Mouse (Mus musculus) stomach, postnatal 0 days (tissue): ENCODE data around the gene Enox1. TPM values are rescaled to one million over a fixed set of nuclear protein-coding genes. Genes with fewer than 3 reads are reported as not detected.

Experiments
- ATAC-seq: fragments of 200-750 bp; cut with Nextera tagmentation; 2 replicates; pipeline ENCODE4 v1.8.0; 2017; ENCODE audit not compliant: low FRiP score, low TSS enrichment
- DNase-seq: peaks from one replicate; pipeline ENCODE4 v3.0.0-alpha.2; 2016; ENCODE audit warnings: low spot score
- H3K27ac ChIP-seq: fragments of 300-500 bp; sonication (generic); replicated peaks from 2 replicates; pipeline ENCODE4 v1.5.1; 2014; ENCODE audit warnings: mild to moderate bottlenecking, control low read depth
- H3K27me3 ChIP-seq: fragments of 300-500 bp; sonication (generic); 2 replicates; pipeline ENCODE4 v1.6.1; 2014; ENCODE audit warnings: low read length; ENCODE audit not compliant: control insufficient read depth, insufficient read depth
- H3K36me3 ChIP-seq: fragments of 300-500 bp; sonication (generic); 2 replicates; pipeline ENCODE4 v1.6.1; 2014; ENCODE audit warnings: low read length, mixed read lengths; ENCODE audit not compliant: control insufficient read depth, insufficient read depth
- H3K4me1 ChIP-seq: fragments of 300-500 bp; sonication (generic); replicated peaks from 2 replicates; pipeline ENCODE4 v1.6.1; 2014; ENCODE audit warnings: antibody characterized with exemption; ENCODE audit not compliant: control insufficient read depth, insufficient read depth
- H3K4me2 ChIP-seq: fragments of 300-500 bp; sonication (generic); replicated peaks from 2 replicates; pipeline ENCODE4 v1.6.1; 2014; ENCODE audit warnings: low read depth, mild to moderate bottlenecking, control low read depth, moderate library complexity
- H3K4me3 ChIP-seq: fragments of 300-500 bp; sonication (generic); 2 replicates; pipeline ENCODE4 v1.5.1; 2014; ENCODE audit warnings: low read depth, low read length, control low read depth
- H3K9ac ChIP-seq: fragments of 300-500 bp; sonication (generic); 2 replicates; pipeline ENCODE4 v1.6.1; 2014; ENCODE audit warnings: mild to moderate bottlenecking, low read length, control low read depth, mixed read lengths
- H3K9me3 ChIP-seq: fragments of 300-500 bp; sonication (generic); 2 replicates; pipeline ENCODE4 v1.6.1; 2016; ENCODE audit warnings: low read length; ENCODE audit not compliant: control insufficient read depth
- CTCF ChIP-seq: IDR thresholded peaks from 2 replicates; pipeline ENCODE4 v1.5.1; 2016; ENCODE audit warnings: antibody characterized with exemption, low read depth, mild to moderate bottlenecking, moderate library complexity
- EP300 ChIP-seq: optimal IDR thresholded peaks from 2 replicates; pipeline ENCODE3; 2016; ENCODE audit warnings: antibody characterized with exemption
- WGBS: fragments of 180-500 bp; shearing (Covaris S2); extraction: QIAGEN DNeasy Blood & Tissue Kit; methylation state at CpG from one replicate; pipeline ENCODE4 v1.1.7; 2014; 5-methylcytosine and 5-hydroxymethylcytosine counted together
- polyA plus RNA-seq: library from polyadenylated mRNA; unstranded; fragments of >200 nt; fragmentation: Nextera tagmentation; extraction: Ambion mirVana; gene quantifications from 2 replicates; pipeline ENCODE4 v1.2.1, GENCODE M21; 2015

Enox1 gene
- polyA plus RNA-seq, 1 experiment from 2014 or later = 2.5 TPM

DNA sequence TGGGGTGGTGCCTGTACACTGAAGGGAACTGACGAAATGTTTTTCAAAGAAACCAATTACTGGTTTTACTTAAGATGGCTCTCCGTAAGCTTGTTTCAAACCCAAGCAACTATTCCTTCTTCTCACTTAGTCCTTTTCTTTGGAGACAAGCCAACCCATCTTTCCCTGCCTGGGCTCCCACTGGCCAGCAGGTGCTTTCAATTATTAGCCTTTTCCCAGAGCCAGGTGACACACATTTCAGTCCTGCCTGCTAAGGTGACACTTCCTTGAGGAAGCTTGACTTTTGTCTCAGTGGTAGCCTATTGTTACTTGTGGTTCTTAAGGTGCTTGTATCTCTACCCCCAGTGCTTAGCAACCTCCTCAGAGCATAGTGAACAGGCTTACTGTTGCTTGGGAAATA, 231.3 kb downstream of the Enox1 start:
- Histone ChIP-seq H3K4me1 (no peaks in the 10 kb centered on the region), H3K36me3 (no peaks in the 10 kb centered on the region), H3K4me2 (no peak overlapping the region), H3K4me3 (no peak overlapping the region), H3K9me3 (no peaks in the 10 kb centered on the region), H3K27me3 (no peaks in the 10 kb centered on the region), H3K9ac (no peak overlapping the region), H3K27ac (no peak overlapping the region)
- ATAC-seq = no peak
- no peak for TF ChIP-seq CTCF
- no peak for TF ChIP-seq EP300
- WGBS = 86% methylated on average over 2 of the region's 2 CpGs
- no peak for DNase-seq

GRCm38 (mm10) chr14:77389276-77389675, 232.7 kb downstream of the Enox1 start:
- no peak for ATAC-seq
- DNase-seq = no peak

DNA sequence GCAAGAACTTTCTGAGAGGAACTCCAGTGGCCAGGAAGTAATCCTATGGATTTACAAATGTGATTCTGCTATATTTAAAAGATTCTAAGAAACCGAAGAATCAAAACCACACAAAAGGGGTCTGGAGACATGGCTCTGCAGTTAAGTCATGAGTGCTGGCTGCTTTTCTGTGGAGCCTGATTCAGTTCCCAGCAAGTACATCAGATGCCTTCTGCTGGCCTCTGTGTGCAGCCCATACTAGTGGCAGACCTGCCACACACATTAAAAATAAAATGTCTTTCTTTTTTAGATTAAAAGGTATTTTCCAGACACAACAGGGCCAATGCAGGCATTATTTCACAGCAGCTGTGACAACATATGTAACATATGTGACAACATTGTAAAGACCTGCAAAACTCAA, 235.9 kb downstream of the Enox1 start:
- no peak overlapping the region for H3K27ac ChIP-seq
- TF ChIP-seq EP300 (no peak), CTCF (no peak)
- H3K36me3 ChIP-seq = no peaks in the 10 kb centered on the region
- H3K4me3 ChIP-seq = no peak overlapping the region
- no peaks in the 10 kb centered on the region for H3K9me3 ChIP-seq
- H3K9ac ChIP-seq = no peak overlapping the region
- DNase-seq (no peak), ATAC-seq (no peak)
- WGBS = 67% methylated on average over 1 of the region's 1 CpGs
- H3K4me2 ChIP-seq = no peak overlapping the region
- no peaks in the 10 kb centered on the region for H3K4me1 ChIP-seq
- no peaks in the 10 kb centered on the region for H3K27me3 ChIP-seq

More at GRCm38 (mm10) chr14:77389276-77389675, 232.7 kb downstream of the Enox1 start:
- TF ChIP-seq CTCF (no peak), EP300 (no peak)
- Histone ChIP-seq H3K4me1 (no peaks in the 10 kb centered on the region), H3K4me2 (no peak overlapping the region), H3K4me3 (no peak overlapping the region), H3K27me3 (no peaks in the 10 kb centered on the region), H3K9ac (no peak overlapping the region), H3K9me3 (no peaks in the 10 kb centered on the region), H3K36me3 (no peaks in the 10 kb centered on the region), H3K27ac (no peak overlapping the region)
- 80% methylated on average over 5 of the region's 5 CpGs for WGBS

GRCm38 (mm10) chr14:77406241-77407114, 249.9 kb downstream of the Enox1 start:
- no peak overlapping the region for H3K27ac ChIP-seq
- H3K36me3 ChIP-seq = no peaks in the 10 kb centered on the region
- ATAC-seq (no peak), DNase-seq (no peak)
- WGBS = 80% methylated on average over 5 of the region's 5 CpGs
- H3K4me3 ChIP-seq = no peak overlapping the region
- H3K27me3 ChIP-seq = no peaks in the 10 kb centered on the region
- no peak overlapping the region for H3K9ac ChIP-seq
- no peaks in the 10 kb centered on the region for H3K4me1 ChIP-seq
- no peaks in the 10 kb centered on the region for H3K9me3 ChIP-seq
- no peak overlapping the region for H3K4me2 ChIP-seq
- TF ChIP-seq CTCF (peak; percentile 22; the same call in 1 of the 2 replicates), EP300 (no peak)

GRCm38 (mm10) chr14:77409271-77409940, 252.8 kb downstream of the Enox1 start:
- H3K9me3 ChIP-seq = no peaks in the 10 kb centered on the region

DNA sequence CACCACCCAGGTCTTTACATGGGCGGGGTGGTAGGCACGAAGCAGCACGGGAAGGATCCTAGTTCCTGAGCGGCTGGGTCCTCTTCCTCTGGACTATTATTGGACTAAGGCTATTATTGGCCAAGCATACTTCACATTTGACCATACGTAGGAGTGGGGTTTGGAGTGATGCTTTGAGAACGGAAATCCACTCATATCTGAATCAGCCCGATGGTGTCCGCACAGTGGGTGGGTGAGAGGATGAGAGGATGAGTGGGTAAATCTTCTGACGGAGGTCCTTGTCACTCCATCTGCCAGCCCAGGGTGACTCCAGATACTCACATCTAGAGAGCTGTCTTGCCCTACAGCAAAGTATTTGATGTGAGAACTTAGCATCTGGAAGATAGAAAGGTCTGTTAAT, 253.8 kb downstream of the Enox1 start:
- Histone ChIP-seq H3K36me3 (no peaks in the 10 kb centered on the region), H3K27me3 (no peaks in the 10 kb centered on the region), H3K9ac (no peak overlapping the region), H3K4me1 (no peaks in the 10 kb centered on the region), H3K9me3 (no peaks in the 10 kb centered on the region), H3K27ac (no peak overlapping the region), H3K4me2 (no peak overlapping the region), H3K4me3 (no peak overlapping the region)
- DNase-seq = no peak
- no peak for ATAC-seq
- TF ChIP-seq EP300 = no peak
- no peak for TF ChIP-seq CTCF
- WGBS = 95% methylated on average over 9 of the region's 9 CpGs

More at GRCm38 (mm10) chr14:77409271-77409940, 252.8 kb downstream of the Enox1 start:
- ATAC-seq (no peak), DNase-seq (no peak)
- Histone ChIP-seq H3K4me1 (no peaks in the 10 kb centered on the region), H3K4me2 (no peak overlapping the region), H3K27ac (no peak overlapping the region), H3K27me3 (no peaks in the 10 kb centered on the region), H3K9ac (no peak overlapping the region), H3K36me3 (no peaks in the 10 kb centered on the region), H3K4me3 (no peak overlapping the region)
- no peak for TF ChIP-seq CTCF
- WGBS = 81% methylated on average over 8 of the region's 8 CpGs
